Mouse (Mus musculus) MN1 (cell line): ENCODE data around the gene Tubgcp6.

Experiments
- DNase-seq: peaks from one replicate; pipeline ENCODE4 v3.0.0-alpha.2; 2016; ENCODE audit warnings: low spot score

Gene Tubgcp6

DNA sequence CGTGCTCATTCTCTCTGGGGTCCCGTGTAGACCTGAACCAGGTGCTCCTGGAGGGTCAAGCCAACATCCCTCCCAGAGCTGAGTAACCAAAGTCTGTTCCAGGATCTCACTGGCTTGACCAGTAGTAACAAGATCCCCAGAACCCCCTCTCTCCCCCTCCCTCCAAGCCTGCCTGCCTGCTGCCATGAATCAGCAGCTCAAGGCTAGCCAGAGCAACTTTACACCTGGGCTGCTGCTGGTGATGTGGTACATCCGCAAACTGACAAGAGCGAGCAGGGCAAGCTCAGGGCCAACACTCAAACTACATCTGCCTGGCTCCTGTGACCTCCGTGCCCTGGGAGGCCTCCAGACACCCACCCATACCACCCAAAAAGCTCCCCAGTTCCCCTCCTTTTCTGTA is 18.5 kb upstream of the Tubgcp6 start:
- DNase-seq: no peak

GRCm38 (mm10) chr15:89140659-89141252 is 17.8 kb upstream of the Tubgcp6 start, which contains the start of gene Mapk12:
Gene Mapk12, minus strand, starts transcription at chr15:89140703.
- DNase-seq: peak; percentile 79

DNA sequence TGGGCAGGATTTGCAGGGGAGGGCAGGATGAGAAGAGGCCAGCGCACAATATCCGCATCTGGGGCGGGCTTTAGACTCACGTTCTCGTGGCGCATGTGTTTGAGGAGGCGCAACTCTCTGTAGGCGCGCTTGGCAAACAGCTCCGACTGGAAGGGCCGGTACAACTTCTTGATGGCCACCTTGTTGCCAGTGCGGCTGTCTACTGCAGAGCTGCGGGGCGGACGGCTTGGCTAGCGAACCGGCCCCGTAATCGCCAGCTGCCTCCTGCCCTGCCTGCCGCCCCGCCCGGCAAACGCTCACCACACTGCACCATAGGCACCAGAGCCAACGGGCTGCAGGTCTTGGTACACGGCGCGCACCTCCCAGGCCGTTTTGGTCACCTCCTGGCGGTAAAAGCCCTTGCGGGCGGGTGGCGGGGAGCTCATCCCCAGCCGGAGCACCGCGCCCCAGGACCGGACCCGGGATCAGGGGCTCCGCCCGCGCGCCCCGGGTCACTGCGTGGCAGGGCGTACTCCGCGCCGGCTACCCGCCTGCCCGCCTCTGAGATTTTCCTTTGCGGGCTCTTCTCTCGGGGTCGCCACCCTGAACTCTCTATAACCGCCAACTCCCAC is 17.2 kb upstream of the Tubgcp6 start:
- DNase-seq: peak; percentile 76

DNA sequence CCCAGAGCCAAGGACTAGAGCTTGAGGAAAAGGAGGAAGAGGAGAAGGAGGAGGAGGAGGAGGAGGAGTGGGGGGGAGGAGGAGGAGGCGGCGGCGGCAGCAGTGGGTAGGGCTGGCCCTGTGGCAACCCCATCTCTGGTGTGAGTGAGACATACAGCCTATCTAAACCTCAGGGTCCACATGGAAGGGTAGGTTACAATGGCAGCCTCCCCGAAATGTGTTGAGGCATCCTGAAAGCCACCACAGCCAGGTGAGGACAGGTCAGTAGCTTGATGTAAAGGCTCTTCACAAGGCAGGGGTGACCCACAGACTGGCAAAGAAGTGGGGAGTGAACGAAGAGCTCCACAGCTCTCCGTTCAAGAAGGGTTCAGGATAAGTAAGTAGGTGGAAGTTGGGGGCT is 15.6 kb upstream of the Tubgcp6 start:
- DNase-seq: no peak

- DNase-seq: no peak
These were observed 15.1 kb upstream of the Tubgcp6 start for GRCm38 (mm10) chr15:89138046-89138405.

DNA sequence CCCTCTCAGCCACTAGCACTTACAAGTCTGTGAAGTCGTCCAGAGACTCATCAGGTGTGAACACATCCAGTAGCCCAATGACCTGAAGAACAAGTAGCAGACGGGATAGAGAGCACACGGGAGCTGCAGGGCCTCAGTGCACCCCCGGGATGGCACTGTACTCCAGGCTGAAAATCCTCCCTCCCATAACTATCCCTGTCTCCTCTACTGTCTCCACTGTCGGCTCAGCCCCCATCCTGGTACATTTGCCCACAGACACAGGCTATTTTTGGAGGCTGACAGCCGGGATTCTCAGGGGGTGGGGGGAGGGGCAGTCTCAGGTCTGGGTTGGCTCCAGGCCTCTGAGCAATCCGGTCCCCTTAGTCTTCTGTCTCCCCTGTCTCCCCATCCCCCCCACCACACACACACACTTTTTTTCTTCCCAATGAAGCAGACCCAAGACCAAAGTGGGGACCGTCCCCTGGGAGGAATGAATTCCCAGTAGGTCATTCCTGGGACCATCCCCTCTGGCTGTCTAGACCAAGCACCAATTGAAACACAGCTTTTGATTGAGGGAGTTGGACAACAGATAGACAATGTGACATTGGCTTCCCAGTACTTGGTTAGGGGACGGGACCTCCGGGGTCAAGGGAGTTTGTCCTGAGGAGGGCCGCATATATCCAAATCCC is 14.6 kb upstream of the Tubgcp6 start:
- no peak for DNase-seq

GRCm38 (mm10) chr15:89136461-89137155 is 13.7 kb upstream of the Tubgcp6 start:
- no peak for DNase-seq

DNA sequence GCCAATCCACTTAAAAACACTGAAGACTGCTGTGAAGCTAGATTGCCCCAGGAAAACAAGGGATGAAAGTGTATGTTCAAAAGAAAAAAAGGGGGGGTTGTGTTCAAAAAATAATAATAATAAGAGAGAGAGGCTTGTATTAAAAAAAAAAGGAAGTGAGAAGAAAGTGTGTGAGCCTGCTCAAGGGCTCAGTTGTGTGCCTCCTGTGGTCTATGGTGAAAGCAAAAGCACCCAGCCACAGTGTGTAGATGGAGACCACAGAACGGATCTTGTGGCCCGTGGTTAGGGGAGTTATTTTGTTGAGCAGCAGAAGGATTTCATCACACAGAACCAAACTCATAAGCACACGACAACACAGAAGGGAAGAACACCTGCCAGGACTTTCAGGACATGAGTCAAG is 8.4 kb upstream of the Tubgcp6 start:
- no peak for DNase-seq

DNA sequence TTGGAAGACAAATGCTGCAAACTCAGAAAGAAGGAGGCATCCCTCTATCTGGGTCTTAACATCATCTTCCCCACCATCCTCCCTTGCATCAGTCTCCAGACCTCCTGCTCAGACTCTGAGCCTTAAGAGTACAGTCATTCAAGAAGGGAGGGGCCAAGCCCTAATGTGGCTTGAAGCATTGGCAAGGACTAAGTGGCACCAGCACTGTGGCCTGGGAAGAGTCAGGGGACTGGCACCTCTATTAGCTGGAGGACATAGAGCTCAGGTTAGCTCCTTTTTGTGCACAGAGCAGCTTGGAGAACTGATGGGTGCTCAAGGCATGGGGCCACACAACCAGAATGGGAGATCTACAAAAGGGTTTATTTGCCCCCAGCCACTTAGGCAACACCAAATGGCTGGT is 7.3 kb upstream of the Tubgcp6 start:
- DNase-seq: no peak

DNA sequence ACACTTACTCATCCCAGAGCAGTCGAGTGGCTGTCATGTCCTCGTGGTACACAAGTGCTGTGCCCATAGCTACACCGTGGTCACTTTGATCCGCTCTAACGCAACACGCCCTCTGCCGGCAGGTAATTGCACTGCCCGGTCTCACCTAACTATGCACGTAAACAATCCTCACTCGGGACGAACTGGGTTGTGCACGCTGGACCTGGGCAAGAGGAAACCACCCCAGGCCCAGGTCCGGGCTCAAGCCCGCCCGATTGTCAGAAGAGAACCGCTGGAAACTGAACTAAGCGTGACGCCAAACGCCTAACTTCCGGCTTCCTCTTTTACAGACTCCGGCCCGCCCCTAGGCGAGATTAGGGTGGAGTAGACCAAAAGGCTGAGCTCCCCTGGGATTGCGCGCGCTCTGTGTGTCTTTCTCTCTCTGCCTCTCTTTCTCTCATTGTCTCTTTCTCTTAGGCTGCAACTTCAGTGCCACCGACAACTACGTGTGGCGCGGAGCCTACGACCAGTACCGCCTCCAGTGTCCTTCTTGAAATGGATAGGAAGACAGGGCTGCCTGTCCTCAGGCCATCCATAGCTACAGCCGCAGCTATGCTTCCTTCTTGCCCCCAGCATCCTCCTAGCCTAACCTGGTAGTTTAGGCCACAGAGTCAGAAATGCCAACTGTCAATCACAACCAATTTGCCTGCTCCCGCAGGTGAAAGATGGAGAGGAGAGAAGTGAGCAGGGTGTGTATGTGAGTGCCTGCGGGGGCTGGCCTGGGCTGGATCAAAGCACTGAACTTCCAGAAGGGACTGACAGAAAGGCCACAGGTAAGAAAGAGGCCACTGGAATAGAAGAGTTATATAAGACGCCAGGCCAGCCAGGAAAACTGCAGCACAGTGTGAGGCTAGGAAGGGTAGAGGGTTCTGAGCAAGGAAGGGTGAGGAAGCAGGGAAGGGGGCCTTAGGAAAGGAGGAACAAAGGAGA is 5.8 kb upstream of the Tubgcp6 start, which contains the start of gene Hdac10:
TSS of gene Hdac10 (minus strand) at position 319 of the 969 bp plus-strand sequence.
- peak; percentile 92 for DNase-seq

- DNase-seq: no peak
These were observed 4.5 kb upstream of the Tubgcp6 start for GRCm38 (mm10) chr15:89127364-89127940.

GRCm38 (mm10) chr15:89126622-89127021 is 3.7 kb upstream of the Tubgcp6 start:
- no peak for DNase-seq

DNA sequence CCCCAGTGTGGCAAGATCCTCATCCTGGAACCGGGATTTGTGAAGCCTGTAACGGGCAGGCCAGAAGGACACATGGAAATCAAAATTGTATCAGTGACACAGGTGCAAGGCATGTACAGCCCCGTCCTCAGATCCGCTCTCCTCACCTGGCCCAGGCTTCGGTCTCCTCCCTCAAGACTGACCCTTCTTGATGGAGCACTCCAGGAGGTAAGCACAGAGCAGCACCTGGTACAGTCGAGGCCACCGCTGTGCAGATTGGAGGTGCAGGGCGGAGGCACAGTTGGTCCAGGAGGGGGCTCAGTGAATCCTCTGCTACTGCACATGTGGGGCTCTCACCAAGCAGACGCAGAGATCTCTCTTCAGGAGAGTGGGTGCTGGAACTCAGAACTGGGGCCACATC is 2.4 kb upstream of the Tubgcp6 start:
- no peak for DNase-seq

DNA sequence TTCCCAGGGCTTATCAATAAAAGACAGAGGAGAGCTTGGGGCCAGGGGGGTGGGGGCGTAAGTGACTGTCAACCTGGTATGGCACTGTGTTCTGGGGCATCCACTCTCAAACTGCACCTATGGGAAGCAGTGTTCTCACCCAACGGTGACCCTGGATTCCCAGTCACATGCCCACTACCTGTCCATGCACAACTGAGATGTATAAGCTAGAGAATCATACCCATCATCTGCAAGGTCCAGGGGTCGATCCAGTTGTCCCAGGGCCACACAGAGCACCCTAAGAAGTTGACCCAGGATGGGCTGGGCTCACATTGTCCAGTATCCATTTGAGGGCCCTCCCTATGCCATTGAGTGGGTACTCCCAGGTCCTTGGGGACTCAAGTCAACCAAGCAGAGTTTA is 1.4 kb upstream of the Tubgcp6 start:
- DNase-seq: no peak

GRCm38 (mm10) chr15:89123595-89123994 is 683 bp upstream of the Tubgcp6 start:
- DNase-seq: no peak

DNA sequence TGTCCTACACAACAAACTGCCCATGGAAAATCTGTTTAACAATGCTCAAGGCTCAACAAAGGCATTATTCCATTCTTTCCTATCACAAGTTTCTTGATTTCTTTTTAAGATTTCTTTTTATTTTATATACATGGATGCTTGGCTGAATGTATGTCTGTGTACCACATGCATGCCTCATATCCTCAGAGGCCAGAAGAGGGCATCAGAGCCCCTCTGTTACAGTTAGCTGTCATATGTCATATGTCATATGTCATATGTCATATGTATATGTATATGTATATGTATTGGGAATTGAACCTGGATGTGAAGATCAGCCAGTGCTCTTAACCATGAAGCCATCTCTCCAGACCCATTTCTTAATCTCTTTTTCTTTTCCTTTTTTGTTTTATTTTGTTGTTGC is 4.9 kb downstream of the Tubgcp6 start:
- no peak for DNase-seq

- DNase-seq: peak; percentile 92
These were observed 12.8 kb downstream of the Tubgcp6 start for GRCm38 (mm10) chr15:89110147-89110546.

GRCm38 (mm10) chr15:89106976-89107375 is 15.9 kb downstream of the Tubgcp6 start:
- no peak for DNase-seq

- no peak for DNase-seq
These were observed 16.8 kb downstream of the Tubgcp6 start for GRCm38 (mm10) chr15:89106073-89106472.

DNA sequence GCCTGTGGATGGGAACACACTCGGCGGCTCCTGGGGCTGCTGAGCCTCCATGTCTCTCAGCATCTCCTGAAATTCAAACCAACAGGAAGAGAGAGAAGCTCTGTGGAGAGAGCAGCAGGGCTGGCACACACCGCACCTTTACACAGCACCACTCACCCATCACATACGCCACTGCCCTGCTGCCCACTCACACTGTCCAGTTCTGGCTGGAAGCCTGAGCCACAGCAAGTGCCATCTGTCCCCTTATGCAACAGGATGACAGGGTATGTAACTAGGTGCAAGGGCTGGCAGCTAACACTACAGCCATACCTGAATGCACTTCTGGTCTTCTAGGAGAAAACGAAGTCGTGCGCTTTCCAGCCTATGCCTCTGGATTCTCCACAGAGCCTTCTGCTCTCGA is 18.5 kb downstream of the Tubgcp6 start:
- no peak for DNase-seq

GRCm38 (mm10) chr15:89103921-89104320 is 19.0 kb downstream of the Tubgcp6 start:
- DNase-seq: no peak
